Mouse (Mus musculus) embryonic fibroblast, embryonic 13.5 days (primary cell): ENCODE measurements around the gene Carf.

Experiments used
- CTCF ChIP-seq: IDR thresholded peaks from 2 replicates; pipeline ENCODE4 v1.5.1; 2011; ENCODE audit warnings: mild to moderate bottlenecking, control low read depth, low read length, moderate library complexity, borderline replicate concordance; ENCODE audit not compliant: insufficient read depth
- POLR2A ChIP-seq: IDR thresholded peaks from 2 replicates; pipeline ENCODE4 v1.6.1; 2011; ENCODE audit warnings: low read depth, mild to moderate bottlenecking, control low read depth, low read length, moderate library complexity

DNA sequence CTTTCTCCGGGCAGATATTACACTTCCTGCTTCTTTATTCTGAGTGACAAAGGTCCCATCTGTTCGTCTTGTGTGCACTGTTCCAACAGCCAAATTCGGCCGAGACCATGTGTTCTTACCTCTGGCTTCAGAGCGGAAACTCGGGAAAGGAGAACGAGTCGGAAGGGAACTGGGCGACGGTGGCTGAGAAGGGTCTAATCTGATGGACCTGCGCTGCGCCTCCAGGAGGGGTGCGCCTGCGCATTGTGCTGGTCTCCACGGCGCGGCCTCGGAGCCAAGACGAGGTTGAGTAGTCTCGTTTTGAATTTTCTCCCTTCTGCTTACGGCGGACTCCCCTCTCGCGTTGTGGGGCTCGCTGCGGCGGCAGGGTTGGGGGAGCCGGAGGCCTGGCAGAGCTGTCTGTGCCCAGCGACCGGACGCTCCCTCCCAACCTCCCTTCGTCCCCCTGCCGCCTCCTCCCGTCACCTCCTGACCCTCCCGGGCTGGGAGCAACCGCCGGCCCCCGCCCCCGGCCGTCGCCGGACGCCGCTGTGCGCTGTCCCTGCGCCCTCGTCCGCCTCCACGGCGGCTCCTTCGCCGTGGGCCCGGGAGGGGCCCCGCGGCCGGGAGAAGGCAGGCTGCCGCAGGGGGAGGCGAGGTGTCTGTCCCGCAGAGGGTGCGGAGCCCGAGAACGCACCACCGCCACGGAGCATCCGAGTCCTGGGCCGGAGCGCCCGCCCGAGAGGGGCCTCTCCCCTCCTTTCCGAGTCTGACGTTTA, at the start of gene Carf, which contains the start of gene Wdr12:
- no peak for TF ChIP-seq CTCF
- peak; percentile 82 for TF ChIP-seq POLR2A
